Mouse (Mus musculus): ENCODE results near the gene Sec23a. TPM values are rescaled to one million over a fixed set of nuclear protein-coding genes. Genes with fewer than 3 reads are reported as not detected.

The Sec23a gene
- polyA plus RNA-seq, 1 experiment from 2014 or later = 94.6 TPM

DNA sequence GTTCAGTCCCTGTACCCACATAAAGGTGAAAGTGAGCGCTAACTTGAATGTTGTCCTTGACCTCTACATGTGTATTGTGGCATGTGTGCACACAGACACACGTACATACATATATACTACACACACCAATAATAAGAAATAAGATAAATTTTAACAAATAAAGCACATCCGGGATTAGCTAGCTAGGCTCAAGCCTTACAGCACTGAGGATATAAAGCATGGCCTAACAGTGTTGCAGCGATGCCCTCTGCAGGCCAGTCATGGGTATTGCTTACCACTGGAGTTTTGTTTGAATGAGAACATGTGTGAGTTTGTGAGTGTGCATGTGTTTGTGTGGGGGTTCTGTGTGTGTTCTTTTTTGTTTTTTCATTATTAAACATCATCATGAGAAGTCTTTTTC, 47.2 kb downstream of the Sec23a start:
- Histone ChIP-seq H3K4me2 (replicated peaks) (no peak overlapping the region), H3K27ac (replicated peaks) (no peak overlapping the region), H3K9ac (replicated peaks) (no peak overlapping the region), H3K4me3 (no peak overlapping the region), H3K27me3 (no peaks in the 10 kb centered on the region), H3K36me3 (peaks cover 35% of the 10 kb centered on the region), H3K9me3 (no peaks in the 10 kb centered on the region), H3K4me1 (no peaks in the 10 kb centered on the region)
- ATAC-seq (ENCODE audit: low FRiP score, low read depth) = no peak
- whole genome bisulfite sequencing = 75% methylated on average over 4 of the region's 4 CpGs

DNA sequence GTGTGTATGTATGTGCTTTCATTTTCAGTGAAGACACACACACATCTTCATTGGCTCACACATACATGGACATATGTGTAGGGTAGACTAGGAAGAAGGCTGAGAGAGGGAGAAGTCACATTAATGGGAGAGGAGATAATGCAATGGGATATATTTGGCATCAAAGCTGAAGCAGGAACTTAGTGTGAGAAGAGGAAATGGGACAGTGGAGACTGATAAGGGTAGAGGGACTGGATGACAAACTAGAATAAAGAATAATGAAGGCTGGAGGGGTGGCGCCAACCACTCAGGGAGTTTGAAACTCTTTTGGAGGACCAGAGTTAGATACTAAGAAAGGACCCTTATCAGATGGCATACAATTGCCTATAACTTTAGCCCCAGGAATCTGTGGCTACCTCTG, 51.0 kb downstream of the Sec23a start:
- 88% methylated on average over 1 of the region's 1 CpGs for WGBS
- ATAC-seq (ENCODE audit: low FRiP score, low read depth) = no peak

DNA sequence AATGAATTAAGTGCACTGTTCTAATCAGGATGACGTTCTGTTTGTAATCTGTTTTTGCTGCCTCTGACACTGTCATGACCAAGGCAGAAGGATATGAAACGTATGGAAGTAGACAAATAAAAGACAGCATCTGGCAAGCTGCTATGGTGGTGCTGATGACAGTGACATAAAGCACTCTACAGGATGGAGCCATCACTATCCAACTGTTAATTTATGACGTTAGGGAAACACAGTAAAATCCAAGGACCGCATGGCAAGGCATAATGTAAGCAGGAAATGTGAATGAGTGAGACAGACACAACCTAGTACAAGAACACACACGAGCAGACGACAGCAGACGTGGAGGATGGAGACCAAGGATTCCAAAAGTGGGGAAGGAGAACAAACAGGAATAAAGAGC, 55.2 kb downstream of the Sec23a start:
- Histone ChIP-seq H3K36me3 (0 out of 2 replicates have a peak, but pooled peaks cover 7% of the 10 kb centered on the region), H3K9me3 (no peaks in the 10 kb centered on the region), H3K27ac (replicated peaks) (no peak overlapping the region), H3K4me2 (replicated peaks) (no peak overlapping the region), H3K27me3 (no peaks in the 10 kb centered on the region), H3K4me3 (no peak overlapping the region), H3K4me1 (no peaks in the 10 kb centered on the region), H3K9ac (replicated peaks) (no peak overlapping the region)
- WGBS = 85% methylated on average over 7 of the region's 7 CpGs
- no peak for ATAC-seq (ENCODE audit: low FRiP score, low read depth)

More for the DNA sequence above, 51.0 kb downstream of the Sec23a start:
- Histone ChIP-seq H3K4me3 (no peak overlapping the region), H3K36me3 (peaks cover 23% of the 10 kb centered on the region; the same call in 1 of the 2 replicates), H3K4me2 (replicated peaks) (no peak overlapping the region), H3K27ac (replicated peaks) (no peak overlapping the region), H3K27me3 (no peaks in the 10 kb centered on the region), H3K9me3 (no peaks in the 10 kb centered on the region), H3K9ac (replicated peaks) (no peak overlapping the region), H3K4me1 (no peaks in the 10 kb centered on the region)

DNA sequence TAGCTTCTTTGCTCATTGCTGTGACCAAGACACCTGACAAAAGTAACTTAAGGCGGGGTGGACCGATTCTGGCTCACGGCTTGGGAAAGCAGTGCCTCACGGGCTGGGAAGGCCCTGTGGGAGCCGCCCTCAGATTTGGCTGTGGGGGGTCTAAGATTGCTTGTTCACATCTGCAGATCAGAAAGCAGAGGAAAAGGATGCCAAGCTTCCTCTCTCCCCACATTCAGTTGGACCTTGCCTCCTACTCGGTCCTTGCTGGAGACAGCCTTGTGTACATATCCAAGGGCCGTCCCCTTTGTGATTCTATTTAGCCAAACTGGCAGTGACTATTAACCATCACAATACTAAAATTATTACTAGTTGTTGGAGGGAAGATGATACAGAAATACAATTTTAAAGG, 55.7 kb downstream of the Sec23a start:
- H3K27me3 ChIP-seq = no peaks in the 10 kb centered on the region
- ATAC-seq (ENCODE audit: low FRiP score, low read depth) = no peak
- no peaks in the 10 kb centered on the region for H3K4me1 ChIP-seq
- H3K4me3 ChIP-seq = no peak overlapping the region
- no peaks in the 10 kb centered on the region for H3K9me3 ChIP-seq
- no peak overlapping the region for H3K27ac ChIP-seq (replicated peaks)
- 0 out of 2 replicates have a peak, but pooled peaks cover 7% of the 10 kb centered on the region for H3K36me3 ChIP-seq
- no peak overlapping the region for H3K4me2 ChIP-seq (replicated peaks)
- no peak overlapping the region for H3K9ac ChIP-seq (replicated peaks)
- 74% methylated on average over 7 of the region's 7 CpGs for WGBS

DNA sequence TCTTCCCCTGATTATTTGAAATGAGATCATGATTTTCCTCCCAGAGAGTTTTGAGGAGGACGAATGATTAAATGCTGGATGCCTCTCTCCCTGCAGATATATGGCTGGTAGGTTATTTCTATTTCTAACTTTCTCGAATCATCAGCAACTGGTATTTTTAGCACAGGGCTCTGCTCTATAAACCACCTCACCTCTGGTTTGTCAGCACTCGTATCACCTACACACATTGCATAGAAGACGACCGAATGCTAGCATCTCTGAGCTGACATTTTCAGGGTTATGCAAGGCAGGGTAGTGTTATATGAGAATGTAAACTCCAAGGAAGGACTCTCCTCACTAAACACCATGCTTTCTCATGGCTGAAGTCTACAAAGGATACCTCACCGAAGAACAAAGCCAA, 63.9 kb downstream of the Sec23a start:
- WGBS = 92% methylated on average over 6 of the region's 6 CpGs
- no peaks in the 10 kb centered on the region for H3K36me3 ChIP-seq
- no peaks in the 10 kb centered on the region for H3K4me1 ChIP-seq
- H3K27me3 ChIP-seq = no peaks in the 10 kb centered on the region
- no peak overlapping the region for H3K4me3 ChIP-seq
- no peak overlapping the region for H3K27ac ChIP-seq (replicated peaks)
- ATAC-seq (ENCODE audit: low FRiP score, low read depth) = no peak
- H3K9ac ChIP-seq (replicated peaks) = no peak overlapping the region
- H3K4me2 ChIP-seq (replicated peaks) = no peak overlapping the region
- no peaks in the 10 kb centered on the region for H3K9me3 ChIP-seq

DNA sequence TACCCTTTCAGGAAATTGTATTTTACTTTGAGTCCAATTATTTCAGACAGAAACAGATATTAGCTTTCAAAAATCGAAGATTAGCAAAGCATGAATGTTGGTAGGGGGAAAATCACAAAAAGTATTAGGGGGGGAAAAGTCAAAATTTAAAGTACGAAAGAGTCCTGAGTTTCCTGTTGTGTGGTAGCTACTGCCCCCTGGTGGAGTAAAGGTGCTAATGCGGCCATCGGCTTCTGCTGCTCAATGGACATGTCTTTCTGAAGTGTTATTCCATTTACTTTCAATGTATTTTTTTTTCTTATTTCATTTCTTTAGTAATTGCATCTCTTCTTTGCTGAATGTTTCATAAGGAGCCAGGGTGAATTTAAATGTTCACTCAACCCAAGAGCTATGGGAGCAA, 64.6 kb downstream of the Sec23a start:
- H3K36me3 ChIP-seq = no peaks in the 10 kb centered on the region
- H3K9me3 ChIP-seq = no peaks in the 10 kb centered on the region
- H3K4me2 ChIP-seq (replicated peaks) = no peak overlapping the region
- no peaks in the 10 kb centered on the region for H3K27me3 ChIP-seq
- WGBS = 28% methylated on average over 4 of the region's 4 CpGs
- H3K4me3 ChIP-seq = no peak overlapping the region
- H3K27ac ChIP-seq (replicated peaks) = no peak overlapping the region
- no peaks in the 10 kb centered on the region for H3K4me1 ChIP-seq
- no peak overlapping the region for H3K9ac ChIP-seq (replicated peaks)
- ATAC-seq (ENCODE audit: low FRiP score, low read depth) = no peak

DNA sequence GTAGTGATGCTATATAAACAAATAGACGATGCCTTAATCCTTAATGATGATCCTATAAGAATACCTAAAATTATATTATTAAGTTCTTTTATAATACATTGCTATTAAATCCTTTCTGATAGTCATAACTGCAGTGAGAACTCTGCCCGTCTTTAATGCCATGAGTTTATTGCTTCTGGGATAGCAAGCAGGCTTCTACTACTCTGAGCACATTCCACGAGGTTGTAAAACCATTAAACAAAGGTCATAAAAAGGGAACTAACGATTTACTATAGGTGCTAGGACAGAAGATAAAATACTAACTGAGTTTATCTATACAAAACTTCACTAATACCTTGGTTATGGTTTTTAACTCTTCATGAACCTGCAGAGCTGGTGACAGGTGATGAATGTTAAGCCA, 69.3 kb downstream of the Sec23a start:
- Histone ChIP-seq H3K27ac (replicated peaks) (no peak overlapping the region), H3K27me3 (no peaks in the 10 kb centered on the region), H3K36me3 (no peaks in the 10 kb centered on the region), H3K4me1 (no peaks in the 10 kb centered on the region), H3K9ac (replicated peaks) (no peak overlapping the region), H3K4me2 (replicated peaks) (no peak overlapping the region), H3K4me3 (no peak overlapping the region), H3K9me3 (no peaks in the 10 kb centered on the region)
- WGBS = 88% methylated on average over 4 of the region's 4 CpGs
- no peak for ATAC-seq (ENCODE audit: low FRiP score, low read depth)

DNA sequence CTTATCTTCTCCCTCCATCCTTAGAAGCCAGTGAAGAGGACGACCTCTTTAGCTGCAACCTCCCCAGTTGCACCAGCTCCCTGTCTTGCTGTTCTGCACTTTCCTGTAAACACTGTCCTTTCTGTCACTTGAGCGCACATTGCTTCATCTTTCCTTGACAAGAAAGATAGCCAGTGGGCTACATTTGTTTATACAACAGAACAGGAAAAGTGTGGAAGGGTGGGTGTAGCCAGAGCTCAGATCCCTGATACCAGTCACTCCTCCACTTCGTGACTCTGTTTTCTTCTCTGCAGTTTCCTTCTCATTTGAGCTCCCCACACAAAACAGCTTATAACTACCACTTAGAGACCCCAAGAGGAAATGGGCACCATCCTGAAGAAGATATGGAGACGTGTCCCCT, 77.2 kb downstream of the Sec23a start:
- WGBS = 80% methylated on average over 4 of the region's 4 CpGs
- Histone ChIP-seq H3K36me3 (no peaks in the 10 kb centered on the region), H3K4me2 (replicated peaks) (no peak overlapping the region), H3K9me3 (no peaks in the 10 kb centered on the region), H3K9ac (replicated peaks) (no peak overlapping the region), H3K4me1 (no peaks in the 10 kb centered on the region), H3K27ac (replicated peaks) (no peak overlapping the region), H3K4me3 (no peak overlapping the region), H3K27me3 (no peaks in the 10 kb centered on the region)
- no peak for ATAC-seq (ENCODE audit: low FRiP score, low read depth)

DNA sequence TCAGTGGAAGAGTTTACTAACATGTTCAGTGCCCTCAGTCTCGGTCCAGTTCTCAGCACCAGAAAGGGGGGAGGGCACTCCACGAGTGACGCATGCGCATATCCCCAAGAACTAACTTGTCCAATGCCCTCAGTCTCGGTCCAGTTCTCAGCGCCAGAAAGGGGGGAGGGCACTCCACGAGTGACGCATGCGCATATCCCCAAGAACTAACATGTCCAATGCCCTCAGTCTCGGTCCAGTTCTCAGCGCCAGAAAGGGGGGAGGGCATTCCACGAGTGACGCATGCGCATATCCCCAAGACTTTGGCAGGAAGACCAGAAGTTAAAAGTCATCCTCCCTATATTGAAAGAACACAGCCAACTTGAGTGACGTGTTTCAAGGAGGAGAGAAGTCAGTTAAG, 86.8 kb downstream of the Sec23a start:
- Histone ChIP-seq H3K36me3 (no peaks in the 10 kb centered on the region), H3K4me2 (replicated peaks) (no peak overlapping the region)

DNA sequence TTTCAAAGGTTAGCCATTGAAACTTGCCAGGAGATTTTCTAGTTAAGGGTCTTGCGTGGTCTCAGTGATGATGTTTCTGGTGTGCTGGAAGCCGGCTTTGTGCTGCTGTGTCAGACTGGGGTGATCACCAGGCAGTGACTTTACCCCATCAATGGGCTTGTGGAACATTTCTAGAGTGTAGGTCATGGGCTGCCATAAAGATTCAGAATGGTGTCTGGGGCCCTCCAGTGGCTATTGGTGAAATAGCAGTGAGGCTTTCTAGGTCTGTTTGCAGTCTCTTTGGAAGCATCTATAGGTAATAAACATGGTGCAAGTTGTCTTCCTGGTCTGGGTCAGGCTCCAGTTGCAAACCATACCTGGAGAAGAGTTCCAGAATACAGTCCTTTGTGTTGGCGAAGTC, 87.8 kb downstream of the Sec23a start:
- H3K27ac ChIP-seq (replicated peaks) = no peak overlapping the region
- no peaks in the 10 kb centered on the region for H3K27me3 ChIP-seq
- no peak overlapping the region for H3K4me2 ChIP-seq (replicated peaks)
- no peak overlapping the region for H3K9ac ChIP-seq (replicated peaks)
- ATAC-seq (ENCODE audit: low FRiP score, low read depth) = no peak
- WGBS = 71% methylated on average over 3 of the region's 3 CpGs
- H3K9me3 ChIP-seq = no peaks in the 10 kb centered on the region
- no peaks in the 10 kb centered on the region for H3K4me1 ChIP-seq
- H3K4me3 ChIP-seq = no peak overlapping the region
- H3K36me3 ChIP-seq = no peaks in the 10 kb centered on the region

More for the DNA sequence above, 86.8 kb downstream of the Sec23a start:
- no peaks in the 10 kb centered on the region for H3K9me3 ChIP-seq
- no peaks in the 10 kb centered on the region for H3K4me1 ChIP-seq
- 87% methylated on average over 15 of the region's 15 CpGs for WGBS
- H3K4me3 ChIP-seq = no peak overlapping the region
- no peaks in the 10 kb centered on the region for H3K27me3 ChIP-seq
- no peak overlapping the region for H3K9ac ChIP-seq (replicated peaks)
- no peak overlapping the region for H3K27ac ChIP-seq (replicated peaks)
- no peak for ATAC-seq (ENCODE audit: low FRiP score, low read depth)

DNA sequence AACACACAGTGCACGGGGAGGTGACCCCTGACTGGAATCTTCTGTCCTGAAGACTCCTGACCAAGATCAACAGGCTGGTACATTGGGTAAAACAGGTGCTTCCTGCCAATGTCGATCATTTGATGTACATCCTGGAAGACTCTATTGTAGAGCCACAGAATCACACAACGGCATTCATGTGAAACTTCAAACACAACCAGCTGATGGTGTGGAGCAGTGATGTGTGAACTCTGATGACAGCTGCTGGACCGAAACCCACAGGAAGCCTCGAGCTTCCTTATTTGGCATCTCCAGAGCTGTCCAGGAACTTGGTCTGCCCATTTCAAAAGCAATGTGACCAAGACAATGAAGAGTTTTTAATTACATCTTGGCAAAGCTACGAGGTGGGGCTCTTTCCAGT, 91.0 kb downstream of the Sec23a start:
- Histone ChIP-seq H3K9me3 (no peaks in the 10 kb centered on the region), H3K4me1 (no peaks in the 10 kb centered on the region), H3K27ac (replicated peaks) (no peak overlapping the region), H3K4me3 (no peak overlapping the region), H3K27me3 (no peaks in the 10 kb centered on the region), H3K36me3 (no peaks in the 10 kb centered on the region), H3K4me2 (replicated peaks) (no peak overlapping the region), H3K9ac (replicated peaks) (no peak overlapping the region)
- WGBS = 81% methylated on average over 6 of the region's 6 CpGs
- no peak for ATAC-seq (ENCODE audit: low FRiP score, low read depth)

DNA sequence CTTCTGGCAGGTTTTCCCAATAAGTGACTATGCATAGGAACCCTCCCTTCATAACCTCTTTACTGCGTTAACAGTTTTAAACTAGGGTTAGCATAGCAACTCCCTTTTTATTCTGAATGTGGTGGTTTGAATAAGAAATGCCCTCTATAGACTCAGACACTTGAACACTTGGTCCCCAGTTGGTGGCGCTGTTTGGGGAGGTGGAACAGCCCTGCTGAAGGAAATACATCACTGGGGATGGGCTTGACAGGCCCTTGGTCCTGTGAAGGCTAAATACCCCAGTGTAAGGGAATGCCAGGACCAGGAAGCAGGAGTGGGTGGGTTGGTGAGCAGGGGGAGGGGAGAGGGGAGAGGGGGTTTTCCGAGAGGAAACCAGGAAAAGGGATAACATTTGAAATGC, 92.3 kb downstream of the Sec23a start:
- 72% methylated on average over 3 of the region's 3 CpGs for WGBS
- H3K4me3 ChIP-seq = no peak overlapping the region
- H3K27ac ChIP-seq (replicated peaks) = no peak overlapping the region
- H3K27me3 ChIP-seq = no peaks in the 10 kb centered on the region
- no peak for ATAC-seq (ENCODE audit: low FRiP score, low read depth)
- H3K36me3 ChIP-seq = no peaks in the 10 kb centered on the region
- H3K9me3 ChIP-seq = no peaks in the 10 kb centered on the region
- no peak overlapping the region for H3K4me2 ChIP-seq (replicated peaks)
- no peaks in the 10 kb centered on the region for H3K4me1 ChIP-seq
- H3K9ac ChIP-seq (replicated peaks) = no peak overlapping the region

DNA sequence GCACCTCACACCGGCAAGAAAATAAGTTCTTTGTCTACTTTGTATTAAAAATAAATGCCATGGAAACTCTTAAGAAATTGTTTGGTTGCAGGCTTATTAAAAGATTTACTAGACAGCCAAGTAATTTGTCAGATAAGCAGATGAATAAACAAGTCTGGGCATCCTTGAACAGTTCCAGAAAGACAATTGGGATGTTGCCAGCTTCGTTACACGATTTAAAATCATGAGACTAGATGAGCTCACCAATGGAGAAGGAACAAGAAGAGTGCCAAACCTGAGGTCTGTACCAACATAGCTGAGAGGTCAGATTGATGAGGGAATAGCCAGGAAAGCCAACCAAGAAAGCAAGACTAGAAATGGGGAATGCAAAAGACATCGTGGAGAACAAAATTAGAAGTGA, 102.0 kb downstream of the Sec23a start:
- Histone ChIP-seq H3K9me3 (no peaks in the 10 kb centered on the region), H3K4me3 (no peak overlapping the region), H3K4me2 (replicated peaks) (no peak overlapping the region), H3K27me3 (no peaks in the 10 kb centered on the region), H3K36me3 (no peaks in the 10 kb centered on the region), H3K9ac (replicated peaks) (no peak overlapping the region), H3K27ac (replicated peaks) (no peak overlapping the region), H3K4me1 (no peaks in the 10 kb centered on the region)
- WGBS = 87% methylated on average over 4 of the region's 4 CpGs
- ATAC-seq (ENCODE audit: low FRiP score, low read depth) = no peak

Measured in midbrain, embryonic 12.5 days (tissue).